Mouse (Mus musculus): ENCODE measurements around the gene Panx1. TPM values are rescaled to one million over a fixed set of nuclear protein-coding genes. Genes with fewer than 3 reads are reported as not detected.

Panx1 gene
- 118 and 142 TPM in 2 replicates for polyA plus RNA-seq (2012; rRNA removed)

GRCm38 (mm10) chr9:15045084-15045669, at the start of gene Panx1:
Gene Panx1 (minus strand): TSS chr9:15045478.

Other genes starting within 250 kb of the Panx1 start
- 1.1 and 1.5 TPM in 2 replicates for gene Gpr83, start 185.3 kb downstream of the Panx1 start, polyA plus RNA-seq (2012; rRNA removed)
- gene Izumo1r, start 141.5 kb downstream of the Panx1 start, polyA plus RNA-seq (2012; rRNA removed): 0.04 and 0.24 TPM in 2 replicates
- gene Hephl1, start 66.6 kb upstream of the Panx1 start, polyA plus RNA-seq (2012; rRNA removed): 0.03 TPM in 1 of 2 replicates, not detected in the other
- 12.1 and 13.8 TPM in 2 replicates for gene Vstm5, start 193.6 kb upstream of the Panx1 start, polyA plus RNA-seq (2012; rRNA removed)
- gene Med17, start 234.5 kb upstream of the Panx1 start, polyA plus RNA-seq (2012; rRNA removed): 46.1 and 53.3 TPM in 2 replicates

Data from central nervous system, embryonic 14 days (tissue).